Mouse (Mus musculus) ES-Bruce4 (cell line): ENCODE measurements around the gene Enpp6. TPM values are rescaled to one million over a fixed set of nuclear protein-coding genes. Genes with fewer than 3 reads are reported as not detected.
A peak's percentile ranks its signal among the peaks of the same experiment; 100 is the strongest.

Source experiments
- H3K27ac ChIP-seq: 2 replicates; pipeline ENCODE4 v1.5.1; 2012; ENCODE audit warnings: low read length, inconsistent platforms; ENCODE audit not compliant: insufficient read depth
- H3K27me3 ChIP-seq: 2 replicates; pipeline ENCODE4 v1.6.1; 2012; ENCODE audit warnings: mild to moderate bottlenecking, low read length, inconsistent platforms; ENCODE audit not compliant: control insufficient read depth, poor library complexity, insufficient read depth, severe bottlenecking
- H3K36me3 ChIP-seq: 2 replicates; pipeline ENCODE4 v1.6.1; 2012; ENCODE audit warnings: inconsistent platforms, mild to moderate bottlenecking, low read length, moderate library complexity; ENCODE audit not compliant: control insufficient read depth, poor library complexity, insufficient read depth, severe bottlenecking
- H3K4me1 ChIP-seq: one replicate; pipeline ENCODE4 v1.8.1; 2011; ENCODE audit warnings: low read length; ENCODE audit not compliant: control insufficient read depth, insufficient read depth
- H3K4me3 ChIP-seq: 2 replicates; pipeline ENCODE4 v1.5.1; 2011; ENCODE audit warnings: low read depth, mild to moderate bottlenecking, low read length
- H3K9ac ChIP-seq: 2 replicates; pipeline ENCODE4 v1.6.1; 2012; ENCODE audit warnings: low read depth, mild to moderate bottlenecking, inconsistent platforms; ENCODE audit not compliant: poor library complexity, severe bottlenecking
- H3K9me3 ChIP-seq: replicated peaks from 2 replicates; pipeline ENCODE4 v1.6.1; 2012; ENCODE audit warnings: mild to moderate bottlenecking, low read length, inconsistent platforms; ENCODE audit not compliant: control insufficient read depth, poor library complexity, insufficient read depth, severe bottlenecking
- CTCF ChIP-seq: IDR thresholded peaks from one replicate; pipeline ENCODE4 v1.8.1; 2011; ENCODE audit warnings: low read depth, low read length
- EP300 ChIP-seq: IDR thresholded peaks from 2 replicates; pipeline ENCODE4 v1.6.1; 2011; ENCODE audit warnings: low read depth, low read length; ENCODE audit not compliant: insufficient read depth
- POLR2A ChIP-seq: IDR thresholded peaks from one replicate; pipeline ENCODE4 v1.8.1; 2011; ENCODE audit warnings: low read length; ENCODE audit not compliant: insufficient read depth
- polyA plus RNA-seq: library from polyadenylated mRNA; stranded (reverse); fragments of >200 nt; gene quantifications from 2 replicates; pipeline ENCODE4 v1.2.4, GENCODE M21; 2011; ENCODE audit warnings: low read depth; ENCODE audit not compliant: missing spikeins, insufficient read depth, insufficient read length

Gene Enpp6
- polyA plus RNA-seq, 1 experiment, result not detected

GRCm38 (mm10) chr8:47119895-47120294 is 133.2 kb downstream of the Enpp6 start:
- Histone ChIP-seq H3K36me3 (no peaks in the 10 kb centered on the region), H3K4me1 (no peaks in the 10 kb centered on the region), H3K4me3 (no peak overlapping the region), H3K27me3 (no peaks in the 10 kb centered on the region), H3K27ac (no peak overlapping the region), H3K9me3 (no peaks in the 10 kb centered on the region), H3K9ac (no peak overlapping the region)
- TF ChIP-seq CTCF (no peak), POLR2A (no peak), EP300 (no peak)

GRCm38 (mm10) chr8:47128859-47129258 is 142.2 kb downstream of the Enpp6 start:
- Histone ChIP-seq H3K27ac (no peak overlapping the region), H3K4me3 (no peak overlapping the region), H3K9me3 (no peaks in the 10 kb centered on the region; the same call in 1 of the 2 replicates), H3K4me1 (no peaks in the 10 kb centered on the region), H3K36me3 (no peaks in the 10 kb centered on the region), H3K27me3 (no peaks in the 10 kb centered on the region), H3K9ac (no peak overlapping the region)
- TF ChIP-seq POLR2A (no peak), CTCF (no peak), EP300 (no peak)

GRCm38 (mm10) chr8:47133381-47133780 is 146.7 kb downstream of the Enpp6 start:
- peaks cover 2% of the 10 kb centered on the region for H3K4me1 ChIP-seq
- no peaks in the 10 kb centered on the region for H3K9me3 ChIP-seq
- no peak overlapping the region for H3K4me3 ChIP-seq
- H3K36me3 ChIP-seq, result no peaks in the 10 kb centered on the region
- TF ChIP-seq EP300 (no peak), POLR2A (no peak), CTCF (no peak)
- H3K27ac ChIP-seq, result no peak overlapping the region
- peaks cover 8% of the 10 kb centered on the region for H3K27me3 ChIP-seq
- H3K9ac ChIP-seq, result no peak overlapping the region

- no peak for TF ChIP-seq CTCF
- no peak for TF ChIP-seq EP300
- no peak for TF ChIP-seq POLR2A
- H3K27ac ChIP-seq, result no peak overlapping the region
- no peak overlapping the region for H3K4me3 ChIP-seq
Measured at GRCm38 (mm10) chr8:47134736-47135135, 148.0 kb downstream of the Enpp6 start.

GRCm38 (mm10) chr8:47135586-47135985 is 148.9 kb downstream of the Enpp6 start:
- Histone ChIP-seq H3K27ac (0 out of 2 replicates have a peak overlapping the region, but pooled peaks have one; percentile 51), H3K9me3 (no peaks in the 10 kb centered on the region), H3K36me3 (no peaks in the 10 kb centered on the region), H3K4me3 (no peak overlapping the region), H3K27me3 (peaks cover 8% of the 10 kb centered on the region), H3K9ac (no peak overlapping the region), H3K4me1 (peaks cover 2% of the 10 kb centered on the region)
- TF ChIP-seq EP300 (0 out of 2 replicates have a peak, but pooled peaks have one; percentile 16), CTCF (no peak), POLR2A (no peak)

More at GRCm38 (mm10) chr8:47134736-47135135, 148.0 kb downstream of the Enpp6 start:
- Histone ChIP-seq H3K9ac (no peak overlapping the region), H3K27me3 (peaks cover 8% of the 10 kb centered on the region), H3K9me3 (no peaks in the 10 kb centered on the region), H3K36me3 (no peaks in the 10 kb centered on the region), H3K4me1 (peaks cover 2% of the 10 kb centered on the region)

GRCm38 (mm10) chr8:47136047-47136446 is 149.4 kb downstream of the Enpp6 start:
- Histone ChIP-seq H3K4me1 (peaks cover 2% of the 10 kb centered on the region), H3K27me3 (peaks cover 8% of the 10 kb centered on the region), H3K4me3 (no peak overlapping the region), H3K27ac (no peak overlapping the region), H3K36me3 (no peaks in the 10 kb centered on the region), H3K9ac (no peak overlapping the region), H3K9me3 (no peaks in the 10 kb centered on the region)
- TF ChIP-seq CTCF (no peak), EP300 (no peak), POLR2A (no peak)
